Mouse (Mus musculus) intestine, postnatal 0 days (tissue): ENCODE data around the gene Elovl5. TPM values are rescaled to one million over a fixed set of nuclear protein-coding genes. Genes with fewer than 3 reads are reported as not detected.

Source experiments
- ATAC-seq: fragments of 200-750 bp; cut with Nextera tagmentation; 2 replicates; pipeline ENCODE4 v1.8.0; 2017; ENCODE audit warnings: mild to moderate bottlenecking, moderate TSS enrichment, moderate library complexity
- H3K27ac ChIP-seq: fragments of 300-500 bp; sonication (generic); 2 replicates; pipeline ENCODE4 v1.5.1; 2014; ENCODE audit warnings: mild to moderate bottlenecking, low read depth, low read length, moderate library complexity
- H3K27me3 ChIP-seq: fragments of 300-500 bp; sonication (generic); replicated peaks from 2 replicates; pipeline ENCODE4 v1.6.1; 2014; ENCODE audit warnings: low read length, mixed read lengths; ENCODE audit not compliant: control insufficient read depth, insufficient read depth
- H3K36me3 ChIP-seq: fragments of 300-500 bp; sonication (generic); 2 replicates; pipeline ENCODE4 v1.6.1; 2014; ENCODE audit warnings: mild to moderate bottlenecking, moderate library complexity; ENCODE audit not compliant: control insufficient read depth, insufficient read depth
- H3K4me1 ChIP-seq: fragments of 300-500 bp; sonication (generic); replicated peaks from 2 replicates; pipeline ENCODE4 v1.6.1; 2014; ENCODE audit warnings: antibody characterized with exemption, low read length, mixed read lengths; ENCODE audit not compliant: control insufficient read depth, insufficient read depth
- H3K4me2 ChIP-seq: fragments of 300-500 bp; sonication (generic); replicated peaks from 2 replicates; pipeline ENCODE4 v1.6.1; 2014; ENCODE audit warnings: low read depth, mild to moderate bottlenecking, moderate library complexity
- H3K4me3 ChIP-seq: fragments of 300-500 bp; sonication (generic); 2 replicates; pipeline ENCODE4 v1.5.1; 2014; ENCODE audit warnings: low read depth, low read length
- H3K9ac ChIP-seq: fragments of 300-500 bp; sonication (generic); 2 replicates; pipeline ENCODE4 v1.6.1; 2014; ENCODE audit warnings: mild to moderate bottlenecking, low read depth, low read length
- H3K9me3 ChIP-seq: fragments of 300-500 bp; sonication (generic); 2 replicates; pipeline ENCODE4 v1.6.1; 2016; ENCODE audit warnings: mixed run types; ENCODE audit not compliant: control insufficient read depth
- CTCF ChIP-seq: sonication (generic); IDR thresholded peaks from 2 replicates; pipeline ENCODE4 v1.5.1; 2016; ENCODE audit warnings: low read depth, mild to moderate bottlenecking, control low read depth, antibody characterized with exemption, moderate library complexity
- WGBS: fragments of 180-500 bp; shearing (Covaris S2); extraction: QIAGEN DNeasy Blood & Tissue Kit; methylation state at CpG from one replicate; pipeline ENCODE4 v1.1.7; 2014; 5-methylcytosine and 5-hydroxymethylcytosine counted together
- polyA plus RNA-seq: library from polyadenylated mRNA; unstranded; fragments of >200 nt; fragmentation: Nextera tagmentation; extraction: Ambion mirVana; gene quantifications from 2 replicates; pipeline ENCODE4 v1.2.1, GENCODE M21; 2015

Elovl5 gene
- polyA plus RNA-seq, 1 experiment from 2014 or later, result 32.5 TPM

DNA sequence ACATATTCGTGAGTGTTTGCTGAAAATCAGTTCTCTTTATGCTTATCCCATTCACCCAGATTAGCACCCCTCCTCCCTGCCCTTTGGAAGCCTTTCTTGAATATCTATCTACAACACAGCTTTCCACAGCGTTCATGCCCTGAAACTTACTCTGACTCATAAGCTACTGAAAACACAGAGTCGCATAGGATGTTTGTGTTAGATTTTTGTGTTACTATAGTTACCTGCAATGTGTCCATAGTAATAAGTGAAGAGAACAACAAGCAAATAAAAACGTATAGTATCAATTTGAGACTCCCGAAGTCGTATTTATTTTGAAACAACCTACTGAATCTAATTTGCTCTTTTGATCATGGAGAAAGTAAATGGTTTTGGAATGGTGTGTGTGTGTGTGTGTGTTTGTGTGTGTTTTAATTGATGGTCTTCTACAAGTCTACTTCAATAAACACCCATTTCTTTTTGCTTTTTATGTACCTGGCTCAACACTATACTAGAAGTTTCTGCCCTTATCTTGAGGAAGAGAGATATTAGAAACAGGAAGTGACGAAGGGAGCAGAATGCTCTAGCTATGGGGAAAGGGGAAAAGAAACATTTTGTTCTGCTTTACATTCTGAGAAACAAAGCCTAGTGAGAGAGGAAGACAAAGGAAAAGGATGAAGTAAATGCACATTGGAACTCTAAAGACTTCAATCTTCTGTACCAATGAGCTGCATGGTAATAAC is 5.5 kb upstream of the Elovl5 start:
- Histone ChIP-seq H3K27ac (peak overlapping the region; percentile 93), H3K36me3 (no peaks in the 10 kb centered on the region), H3K9ac (peak overlapping the region; percentile 63; the same call in 1 of the 2 replicates), H3K4me3 (peak overlapping the region; percentile 72), H3K9me3 (no peaks in the 10 kb centered on the region), H3K4me2 (peak overlapping the region; percentile 71), H3K4me1 (peaks cover 14% of the 10 kb centered on the region), H3K27me3 (no peaks in the 10 kb centered on the region)
- TF ChIP-seq CTCF, result no peak
- no peak for ATAC-seq
- WGBS, result 17% methylated on average over 7 of the region's 7 CpGs

DNA sequence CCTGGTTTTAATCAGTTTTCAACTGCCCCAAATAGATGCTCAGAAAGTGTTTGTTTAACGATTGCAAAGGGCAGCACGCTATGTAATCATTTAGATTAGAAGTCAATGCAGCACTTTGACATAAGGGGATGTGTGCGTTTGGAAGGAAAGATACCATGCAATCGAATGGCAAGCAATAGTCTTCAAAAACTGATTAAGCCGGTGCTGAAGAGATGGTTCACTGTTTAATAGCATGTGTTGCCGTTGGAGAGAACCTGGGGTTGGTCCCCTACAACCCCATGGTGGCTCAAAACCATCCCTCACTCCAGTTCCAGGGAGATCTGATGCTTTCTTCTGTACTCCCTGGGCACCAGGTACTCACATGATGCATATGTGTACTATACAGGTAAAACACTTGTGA is 4.9 kb upstream of the Elovl5 start:
- Histone ChIP-seq H3K9ac (no peak overlapping the region), H3K4me1 (peaks cover 14% of the 10 kb centered on the region), H3K4me2 (peak overlapping the region; percentile 71; the same call in 1 of the 2 replicates), H3K27ac (no peak overlapping the region; the same call in 1 of the 2 replicates), H3K9me3 (no peaks in the 10 kb centered on the region), H3K27me3 (no peaks in the 10 kb centered on the region), H3K36me3 (no peaks in the 10 kb centered on the region), H3K4me3 (no peak overlapping the region)
- TF ChIP-seq CTCF, result no peak
- WGBS, result 39% methylated on average over 6 of the region's 6 CpGs
- no peak for ATAC-seq

DNA sequence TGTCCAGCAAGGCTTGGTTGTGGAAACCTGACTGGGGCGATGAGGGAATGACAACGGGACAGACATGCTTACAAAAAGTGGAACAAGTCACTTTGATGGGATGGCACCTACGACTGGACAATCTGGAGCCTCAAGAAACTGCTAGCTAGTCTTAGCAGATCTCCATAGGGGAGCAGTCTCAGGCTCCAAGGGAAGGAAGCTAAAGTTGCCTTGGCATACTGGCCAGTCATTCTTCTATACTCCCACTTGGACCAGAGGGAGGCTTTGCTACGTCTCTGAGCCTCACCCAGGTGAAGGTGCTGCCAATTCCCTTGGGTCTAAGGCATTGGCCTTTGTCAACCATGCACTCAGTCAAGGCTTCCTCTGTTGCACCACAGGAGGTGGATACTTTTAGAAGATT is 2.5 kb upstream of the Elovl5 start:
- no peak for TF ChIP-seq CTCF
- WGBS, result 82% methylated on average over 4 of the region's 4 CpGs
- ATAC-seq, result no peak
- Histone ChIP-seq H3K27ac (no peak overlapping the region), H3K4me3 (no peak overlapping the region), H3K36me3 (no peaks in the 10 kb centered on the region), H3K27me3 (no peaks in the 10 kb centered on the region), H3K9ac (no peak overlapping the region), H3K4me1 (peaks cover 12% of the 10 kb centered on the region), H3K4me2 (no peak overlapping the region), H3K9me3 (no peaks in the 10 kb centered on the region)

DNA sequence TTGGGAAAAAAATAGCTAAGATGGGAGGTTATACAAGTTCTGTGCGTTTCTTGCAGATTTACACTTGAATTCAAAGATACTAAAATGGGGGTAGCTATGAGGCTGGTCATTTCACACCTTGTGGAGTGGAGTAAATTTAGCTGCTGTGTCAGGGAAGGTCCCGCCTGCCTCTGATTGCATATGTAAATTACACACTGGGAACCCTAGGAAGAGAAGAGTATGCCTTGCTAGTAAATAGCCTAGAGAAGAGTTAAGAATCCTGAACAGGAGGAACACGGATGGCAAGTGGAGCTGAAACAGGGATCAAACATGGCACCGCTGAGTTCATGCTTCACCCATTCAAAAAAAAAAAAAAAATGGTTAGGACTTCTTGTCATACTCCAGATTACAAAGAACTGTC is 1.4 kb upstream of the Elovl5 start:
- 65% methylated on average over 4 of the region's 4 CpGs for WGBS
- no peak overlapping the region for H3K4me2 ChIP-seq
- no peak overlapping the region for H3K27ac ChIP-seq
- H3K4me3 ChIP-seq, result no peak overlapping the region
- H3K9ac ChIP-seq, result no peak overlapping the region
- H3K27me3 ChIP-seq, result no peaks in the 10 kb centered on the region
- no peak for ATAC-seq
- H3K9me3 ChIP-seq, result no peaks in the 10 kb centered on the region
- TF ChIP-seq CTCF, result no peak
- H3K4me1 ChIP-seq, result peaks cover 13% of the 10 kb centered on the region
- no peaks in the 10 kb centered on the region for H3K36me3 ChIP-seq

DNA sequence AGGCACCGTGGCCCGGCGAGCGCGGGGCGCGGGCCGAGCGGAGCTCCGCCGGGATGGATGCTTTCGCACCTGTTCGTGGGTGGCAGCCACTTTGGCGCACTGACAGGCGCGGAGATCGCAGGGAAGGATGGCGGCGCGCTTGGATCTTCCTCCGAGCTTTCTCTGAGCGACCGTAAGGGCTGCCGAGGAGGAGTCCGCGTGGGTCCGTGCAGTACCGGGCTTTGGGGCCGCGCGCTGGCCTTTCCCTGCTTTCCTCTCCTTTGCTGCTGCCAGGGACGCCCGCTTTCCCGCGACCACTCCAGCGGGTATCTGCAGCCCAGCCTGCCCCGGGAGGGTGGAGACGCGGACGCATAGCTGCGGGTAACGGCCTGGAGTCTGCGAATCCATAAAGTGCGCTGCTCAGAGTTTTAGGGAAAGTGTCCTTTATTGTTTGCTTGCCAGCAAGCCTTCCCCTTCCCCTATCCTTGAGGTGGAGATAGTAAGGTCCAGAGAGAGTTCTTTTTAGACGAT is 513 bp downstream of the Elovl5 start:
- H3K4me1 ChIP-seq, result 0 out of 2 replicates have a peak, but pooled peaks cover 7% of the 10 kb centered on the region
- H3K4me3 ChIP-seq, result peak overlapping the region; percentile 89
- H3K4me2 ChIP-seq, result peak overlapping the region; percentile 91
- peak overlapping the region; percentile 65 for H3K9ac ChIP-seq
- TF ChIP-seq CTCF, result no peak
- under 1% methylated on average over 44 of the region's 45 CpGs for WGBS
- 0 out of 2 replicates have a peak, but pooled peaks cover under 1% of the 10 kb centered on the region for H3K36me3 ChIP-seq
- H3K27ac ChIP-seq, result peak overlapping the region; percentile 61
- ATAC-seq, result peak; percentile 40; the same call in 1 of the 2 replicates
- H3K27me3 ChIP-seq, result no peaks in the 10 kb centered on the region
- H3K9me3 ChIP-seq, result no peaks in the 10 kb centered on the region

DNA sequence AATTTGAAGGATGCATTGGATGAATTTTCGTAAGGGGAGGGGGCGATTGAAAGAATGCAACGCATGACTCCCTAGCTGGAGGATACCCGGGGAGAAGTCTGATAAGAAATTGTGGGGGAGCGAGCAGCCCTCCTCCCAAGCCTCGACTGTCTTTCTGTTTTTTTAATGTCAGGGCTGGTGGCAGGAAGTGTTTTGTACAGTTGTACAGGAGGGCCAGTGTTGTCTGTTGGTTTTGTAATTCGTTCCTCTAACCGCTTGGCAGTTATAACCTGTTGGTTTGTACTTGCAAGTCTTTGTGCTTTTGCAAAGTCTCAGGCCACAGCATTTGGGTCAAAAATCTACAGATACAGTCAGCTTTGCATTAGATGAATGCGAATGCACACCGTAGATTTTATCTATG is 1.0 kb downstream of the Elovl5 start:
- 0 out of 2 replicates have a peak, but pooled peaks cover 7% of the 10 kb centered on the region for H3K4me1 ChIP-seq
- peak overlapping the region; percentile 65 for H3K9ac ChIP-seq
- H3K4me3 ChIP-seq, result peak overlapping the region; percentile 89
- no peaks in the 10 kb centered on the region for H3K9me3 ChIP-seq
- H3K4me2 ChIP-seq, result peak overlapping the region; percentile 91
- no peak for ATAC-seq
- H3K27me3 ChIP-seq, result no peaks in the 10 kb centered on the region
- TF ChIP-seq CTCF, result no peak
- H3K27ac ChIP-seq, result no peak overlapping the region
- WGBS, result 13% methylated on average over 10 of the region's 10 CpGs
- 0 out of 2 replicates have a peak, but pooled peaks cover 3% of the 10 kb centered on the region for H3K36me3 ChIP-seq
